Mouse (Mus musculus): ENCODE data around the gene Fzd9. TPM values are rescaled to one million over a fixed set of nuclear protein-coding genes. Genes with fewer than 3 reads are reported as not detected.

Fzd9 gene
- polyA plus RNA-seq, 1 experiment from 2014 or later, result 12.0 TPM

GRCm38 (mm10) chr5:135220941-135221340 is 30.1 kb downstream of the Fzd9 start:
- Histone ChIP-seq H3K4me3 (ENCODE audit: low read depth, low read length) (no peak overlapping the region), H3K9ac (replicated peaks; ENCODE audit: low read depth, low read length) (no peak overlapping the region), H3K27ac (ENCODE audit: low read depth, low read length) (no peak overlapping the region), H3K9me3 (ENCODE audit: control insufficient read depth, low read length) (no peaks in the 10 kb centered on the region), H3K4me2 (ENCODE audit: low read depth, low read length) (no peak overlapping the region), H3K36me3 (ENCODE audit: control insufficient read depth, insufficient read depth, low read length) (peaks cover 74% of the 10 kb centered on the region), H3K4me1 (ENCODE audit: control insufficient read depth, insufficient read depth, low read length) (no peaks in the 10 kb centered on the region), H3K27me3 (ENCODE audit: control insufficient read depth, insufficient read depth, low read length) (no peaks in the 10 kb centered on the region)
- ATAC-seq (ENCODE audit: low read depth), result no peak

- peaks cover 72% of the 10 kb centered on the region for H3K36me3 ChIP-seq (ENCODE audit: control insufficient read depth, insufficient read depth, low read length)
- WGBS, result 94% methylated on average over 6 of the region's 6 CpGs
- H3K4me2 ChIP-seq (ENCODE audit: low read depth, low read length), result no peak overlapping the region
- H3K9me3 ChIP-seq (ENCODE audit: control insufficient read depth, low read length), result no peaks in the 10 kb centered on the region
- no peak overlapping the region for H3K4me3 ChIP-seq (ENCODE audit: low read depth, low read length)
- ATAC-seq (ENCODE audit: low read depth), result no peak
- no peak overlapping the region for H3K27ac ChIP-seq (ENCODE audit: low read depth, low read length)
- no peak overlapping the region for H3K9ac ChIP-seq (replicated peaks; ENCODE audit: low read depth, low read length)
- H3K4me1 ChIP-seq (ENCODE audit: control insufficient read depth, insufficient read depth, low read length), result no peaks in the 10 kb centered on the region
- H3K27me3 ChIP-seq (ENCODE audit: control insufficient read depth, insufficient read depth, low read length), result no peaks in the 10 kb centered on the region
These were observed 34.2 kb downstream of the Fzd9 start for GRCm38 (mm10) chr5:135216871-135217270.

GRCm38 (mm10) chr5:135208197-135208596 is 42.8 kb downstream of the Fzd9 start:
- peaks cover 59% of the 10 kb centered on the region for H3K36me3 ChIP-seq (ENCODE audit: control insufficient read depth, insufficient read depth, low read length)

GRCm38 (mm10) chr5:135202763-135203162 is 48.3 kb downstream of the Fzd9 start:
- H3K27ac ChIP-seq (ENCODE audit: low read depth, low read length), result no peak overlapping the region
- no peak for ATAC-seq (ENCODE audit: low read depth)
- H3K36me3 ChIP-seq (ENCODE audit: control insufficient read depth, insufficient read depth, low read length), result peaks cover 28% of the 10 kb centered on the region; the same call in 1 of the 2 replicates
- no peak overlapping the region for H3K4me3 ChIP-seq (ENCODE audit: low read depth, low read length)
- no peaks in the 10 kb centered on the region for H3K4me1 ChIP-seq (ENCODE audit: control insufficient read depth, insufficient read depth, low read length)
- no peak overlapping the region for H3K4me2 ChIP-seq (ENCODE audit: low read depth, low read length)
- H3K9ac ChIP-seq (replicated peaks; ENCODE audit: low read depth, low read length), result no peak overlapping the region
- H3K27me3 ChIP-seq (ENCODE audit: control insufficient read depth, insufficient read depth, low read length), result no peaks in the 10 kb centered on the region
- 87% methylated on average over 3 of the region's 3 CpGs for WGBS
- no peaks in the 10 kb centered on the region for H3K9me3 ChIP-seq (ENCODE audit: control insufficient read depth, low read length)

More at GRCm38 (mm10) chr5:135208197-135208596, 42.8 kb downstream of the Fzd9 start:
- no peak for ATAC-seq (ENCODE audit: low read depth)
- WGBS, result 93% methylated on average over 1 of the region's 1 CpGs
- Histone ChIP-seq H3K4me2 (ENCODE audit: low read depth, low read length) (no peak overlapping the region), H3K27me3 (ENCODE audit: control insufficient read depth, insufficient read depth, low read length) (no peaks in the 10 kb centered on the region), H3K4me3 (ENCODE audit: low read depth, low read length) (no peak overlapping the region), H3K4me1 (ENCODE audit: control insufficient read depth, insufficient read depth, low read length) (no peaks in the 10 kb centered on the region), H3K9ac (replicated peaks; ENCODE audit: low read depth, low read length) (no peak overlapping the region), H3K9me3 (ENCODE audit: control insufficient read depth, low read length) (no peaks in the 10 kb centered on the region), H3K27ac (ENCODE audit: low read depth, low read length) (no peak overlapping the region)

Small RNAs within 50 kb of the gene (microRNA-seq; reads per million reads assigned to microRNA genes)
- gene Gm25315, result not detected

Other genes with a start within 250 kb of the Fzd9 start
- 74.8 and 79.6 TPM in 2 replicates for gene Abhd11, start 242.1 kb downstream of the Fzd9 start, polyA plus RNA-seq (2014; fragmentation: Nextera tagmentation; extraction: Ambion mirVana)
- 120 and 132 TPM in 2 replicates for gene Stx1a, start 227.7 kb downstream of the Fzd9 start, polyA plus RNA-seq (2014; fragmentation: Nextera tagmentation; extraction: Ambion mirVana)
- gene Dnajc30, start 187.0 kb downstream of the Fzd9 start, polyA plus RNA-seq (2014; fragmentation: Nextera tagmentation; extraction: Ambion mirVana), result 42.2 and 47.0 TPM in 2 replicates
- 60.3 and 72.5 TPM in 2 replicates for gene Bud23, start 186.3 kb downstream of the Fzd9 start, polyA plus RNA-seq (2014; fragmentation: Nextera tagmentation; extraction: Ambion mirVana)
- 26.9 and 28.8 TPM in 2 replicates for gene Vps37d, start 173.0 kb downstream of the Fzd9 start, polyA plus RNA-seq (2014; fragmentation: Nextera tagmentation; extraction: Ambion mirVana)
- 0.27 and 0.89 TPM in 2 replicates for gene Mlxipl, start 161.3 kb downstream of the Fzd9 start, polyA plus RNA-seq (2014; fragmentation: Nextera tagmentation; extraction: Ambion mirVana)
- gene Tbl2, start 101.6 kb downstream of the Fzd9 start, polyA plus RNA-seq (2014; fragmentation: Nextera tagmentation; extraction: Ambion mirVana), result 16.4 and 17.2 TPM in 2 replicates
- 40.0 and 41.6 TPM in 2 replicates for gene Bcl7b, start 82.9 kb downstream of the Fzd9 start, polyA plus RNA-seq (2014; fragmentation: Nextera tagmentation; extraction: Ambion mirVana)
- 35.0 and 37.3 TPM in 2 replicates for gene Baz1b, start 64.0 kb downstream of the Fzd9 start, polyA plus RNA-seq (2014; fragmentation: Nextera tagmentation; extraction: Ambion mirVana)
- gene Fkbp6, start 98.8 kb upstream of the Fzd9 start, polyA plus RNA-seq (2014; fragmentation: Nextera tagmentation; extraction: Ambion mirVana), result not detected in 2 replicates
- not detected in 2 replicates for gene Trim50, start 102.1 kb upstream of the Fzd9 start, polyA plus RNA-seq (2014; fragmentation: Nextera tagmentation; extraction: Ambion mirVana)
- gene Nsun5, start 118.7 kb upstream of the Fzd9 start, polyA plus RNA-seq (2014; fragmentation: Nextera tagmentation; extraction: Ambion mirVana), result 22.8 and 23.0 TPM in 2 replicates
- 9.4 and 11.4 TPM in 2 replicates for gene Pom121, start 143.3 kb upstream of the Fzd9 start, polyA plus RNA-seq (2014; fragmentation: Nextera tagmentation; extraction: Ambion mirVana)